Mouse (Mus musculus) lung, adult 2 months (tissue): ENCODE data around the gene Rexo4. TPM values are rescaled to one million over a fixed set of nuclear protein-coding genes. Genes with fewer than 3 reads are reported as not detected.
A peak's percentile ranks its signal among the peaks of the same experiment; 100 is the strongest.

ENCODE experiments used
- DNase-seq: peaks from one replicate; pipeline ENCODE4 v3.0.0; 2022
- H3K4me1 ChIP-seq: fragments of 200-500 bp; 2 replicates; pipeline ENCODE4 v1.6.1; 2011; ENCODE audit warnings: low read length; ENCODE audit not compliant: control insufficient read depth, insufficient read depth
- H3K4me3 ChIP-seq: fragments of 200-500 bp; replicated peaks from 2 replicates; pipeline ENCODE3; 2011; ENCODE audit warnings: low read depth, mild to moderate bottlenecking, control low read depth, low read length; ENCODE audit errors: extremely low read depth
- CTCF ChIP-seq: fragments of 200-500 bp; IDR thresholded peaks from 2 replicates; pipeline ENCODE4 v1.5.1; 2011; ENCODE audit warnings: mild to moderate bottlenecking, low read length, control low read depth; ENCODE audit not compliant: insufficient read depth
- POLR2A ChIP-seq: fragments of 200-500 bp; IDR thresholded peaks from 2 replicates; pipeline ENCODE4 v1.6.1; 2011; ENCODE audit warnings: low read depth, mild to moderate bottlenecking, control low read depth, low read length, borderline replicate concordance; ENCODE audit errors: extremely low read depth
- whole genome bisulfite sequencing: fragments of 180-500 bp; shearing (Covaris S2); methylation state at CpG from one replicate; pipeline ENCODE4 v1.1.7; 2018; 5-methylcytosine and 5-hydroxymethylcytosine counted together
- polyA plus RNA-seq: library from polyadenylated mRNA; depleted of rRNA; stranded (reverse); fragments of >200 nt; gene quantifications from 2 replicates; pipeline ENCODE4 v1.2.3, GENCODE M21; 2012

Gene Rexo4
- polyA plus RNA-seq, 1 experiment: 20.7 TPM

GRCm38 (mm10) chr2:26952193-26952592, 12.0 kb downstream of the Rexo4 start:
- H3K4me1 ChIP-seq: no peaks in the 10 kb centered on the region
- TF ChIP-seq POLR2A (no peak), CTCF (no peak)
- 77% methylated on average over 4 of the region's 4 CpGs for WGBS
- no peak for DNase-seq
- no peak overlapping the region for H3K4me3 ChIP-seq

GRCm38 (mm10) chr2:26951346-26951905, 12.8 kb downstream of the Rexo4 start:
- no peaks in the 10 kb centered on the region for H3K4me1 ChIP-seq
- H3K4me3 ChIP-seq: no peak overlapping the region
- WGBS: 79% methylated on average over 8 of the region's 8 CpGs
- DNase-seq: no peak
- TF ChIP-seq POLR2A (no peak), CTCF (no peak)

GRCm38 (mm10) chr2:26950411-26950810, 13.8 kb downstream of the Rexo4 start:
- H3K4me3 ChIP-seq: no peak overlapping the region
- 89% methylated on average over 2 of the region's 2 CpGs for WGBS
- DNase-seq: no peak
- no peak for TF ChIP-seq CTCF
- no peak for TF ChIP-seq POLR2A
- no peaks in the 10 kb centered on the region for H3K4me1 ChIP-seq

- Histone ChIP-seq H3K4me3 (no peak overlapping the region), H3K4me1 (no peaks in the 10 kb centered on the region)
- TF ChIP-seq POLR2A: no peak
- no peak for TF ChIP-seq CTCF
- no peak for DNase-seq
- 83% methylated on average over 3 of the region's 3 CpGs for WGBS
Observed at GRCm38 (mm10) chr2:26943253-26943652, 20.9 kb downstream of the Rexo4 start.

DNA sequence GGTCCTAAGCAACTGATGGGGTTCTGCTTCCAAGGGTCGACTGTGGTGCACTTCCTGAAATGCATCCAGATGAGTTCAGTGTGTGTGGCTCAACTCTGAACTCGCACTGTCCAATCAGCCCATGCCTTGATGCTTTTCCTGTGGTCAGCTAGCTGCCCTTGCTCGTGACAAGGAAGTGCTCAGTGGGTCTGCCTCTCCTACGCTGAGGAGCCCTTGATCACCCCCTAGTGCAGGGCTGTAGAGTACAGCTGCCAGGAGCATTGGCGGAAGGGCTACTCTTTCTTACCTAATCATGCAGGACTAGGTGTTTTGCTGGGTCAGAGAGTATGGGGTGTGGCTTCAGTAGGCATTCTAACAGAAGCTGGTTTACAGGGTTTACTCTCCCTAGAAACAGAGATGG, 22.6 kb downstream of the Rexo4 start:
- no peaks in the 10 kb centered on the region for H3K4me1 ChIP-seq
- TF ChIP-seq POLR2A (no peak), CTCF (0 out of 2 replicates have a peak, but pooled peaks have one; percentile 22)
- no peak overlapping the region for H3K4me3 ChIP-seq
- 32% methylated on average over 5 of the region's 5 CpGs for WGBS
- DNase-seq: peak; percentile 23

- WGBS: 39% methylated on average over 1 of the region's 1 CpGs
- TF ChIP-seq CTCF (no peak), POLR2A (no peak)
- Histone ChIP-seq H3K4me1 (peaks cover 4% of the 10 kb centered on the region), H3K4me3 (no peak overlapping the region)
- DNase-seq: no peak
Observed at GRCm38 (mm10) chr2:26936425-26936824, 27.8 kb downstream of the Rexo4 start.

GRCm38 (mm10) chr2:26935286-26935685, 28.9 kb downstream of the Rexo4 start:
- TF ChIP-seq POLR2A (no peak), CTCF (no peak)
- no peak for DNase-seq
- no peak overlapping the region for H3K4me3 ChIP-seq
- 74% methylated on average over 2 of the region's 2 CpGs for WGBS
- peaks cover 8% of the 10 kb centered on the region for H3K4me1 ChIP-seq

GRCm38 (mm10) chr2:26933304-26934055, 30.7 kb downstream of the Rexo4 start, which contains the start of the genes Surf4 and Stkld1:
Gene Surf4 (minus strand): TSS chr2:26933928.
Gene Stkld1 (plus strand): TSS chr2:26934047.
- TF ChIP-seq POLR2A (peak; percentile 76), CTCF (no peak)
- peak within 1 kb of the TSS; percentile 92 for H3K4me3 ChIP-seq
- peaks cover 8% of the 10 kb centered on the region for H3K4me1 ChIP-seq
- peak; percentile 91 for DNase-seq
- WGBS: 1% methylated on average over 68 of the region's 70 CpGs

DNA sequence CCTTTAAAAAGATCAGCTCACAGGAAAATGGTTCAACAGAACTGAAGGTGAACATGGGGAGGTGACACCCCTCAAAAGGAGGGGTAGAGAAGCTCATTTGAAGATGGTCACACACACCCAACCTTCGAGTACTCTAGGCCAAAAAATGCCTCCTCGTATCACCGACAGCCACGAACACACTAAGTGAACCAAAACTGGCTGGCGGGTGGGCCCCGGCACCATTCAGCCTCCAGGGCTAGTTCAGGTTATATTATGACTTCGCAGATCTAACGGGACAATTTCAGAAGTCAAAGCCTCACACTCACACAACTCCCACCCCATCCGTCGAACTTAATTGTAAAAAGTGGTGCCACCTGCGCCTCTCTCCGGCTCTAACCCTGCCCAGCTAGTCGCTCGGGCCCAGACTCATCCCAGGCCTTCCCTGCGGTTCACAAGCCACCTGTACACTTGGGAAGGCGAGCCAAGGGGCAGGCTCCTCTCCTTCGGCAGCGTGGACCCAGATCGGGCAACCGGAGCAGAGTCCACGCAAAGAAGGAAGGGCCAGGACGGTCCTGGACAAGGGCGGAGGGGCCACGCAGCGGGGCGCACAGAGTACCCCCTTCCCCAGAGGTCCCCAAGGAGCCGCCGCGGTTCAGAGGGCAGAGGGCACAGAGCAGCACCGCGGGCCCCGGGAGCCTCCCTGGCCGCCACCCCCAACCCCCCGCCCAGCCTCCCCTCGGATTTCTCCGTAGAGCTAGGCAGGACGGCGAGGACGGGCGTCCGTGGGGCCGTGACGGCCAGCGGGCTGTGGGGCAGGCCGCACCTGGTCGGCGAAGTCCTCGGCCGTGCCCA, 31.5 kb downstream of the Rexo4 start:
- Histone ChIP-seq H3K4me1 (peaks cover 10% of the 10 kb centered on the region), H3K4me3 (peak overlapping the region; percentile 92)
- under 1% methylated on average over 48 of the region's 49 CpGs for WGBS
- no peak for TF ChIP-seq POLR2A
- TF ChIP-seq CTCF: no peak
- DNase-seq: no peak
